Mouse (Mus musculus) ES-CJ7 (cell line): ENCODE data around the gene Trio.

Experiments used
- DNase-seq: peaks from one replicate; pipeline ENCODE4 v3.0.0; 2011; ENCODE audit warnings: low read depth, low spot score

Gene Trio

DNA sequence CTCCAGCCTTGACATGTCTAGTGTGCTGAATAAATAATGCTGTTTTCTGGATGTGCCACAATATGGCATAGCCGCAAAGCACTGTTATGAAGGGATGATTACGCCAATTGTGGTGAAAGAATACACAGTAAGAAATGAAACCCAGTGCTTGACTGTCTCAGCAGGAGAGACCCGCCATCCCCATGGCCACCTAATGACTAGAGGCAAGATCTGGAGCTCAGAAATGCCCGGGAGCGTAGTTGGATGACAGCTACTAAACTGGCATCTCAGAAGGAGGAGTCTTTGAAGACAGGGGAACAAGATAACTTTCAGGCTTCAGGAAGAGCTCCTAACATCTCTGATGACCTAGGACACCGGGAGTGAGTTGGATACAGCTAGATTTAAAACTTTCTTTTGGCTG, 12.0 kb upstream of the Trio start:
- DNase-seq, result no peak

DNA sequence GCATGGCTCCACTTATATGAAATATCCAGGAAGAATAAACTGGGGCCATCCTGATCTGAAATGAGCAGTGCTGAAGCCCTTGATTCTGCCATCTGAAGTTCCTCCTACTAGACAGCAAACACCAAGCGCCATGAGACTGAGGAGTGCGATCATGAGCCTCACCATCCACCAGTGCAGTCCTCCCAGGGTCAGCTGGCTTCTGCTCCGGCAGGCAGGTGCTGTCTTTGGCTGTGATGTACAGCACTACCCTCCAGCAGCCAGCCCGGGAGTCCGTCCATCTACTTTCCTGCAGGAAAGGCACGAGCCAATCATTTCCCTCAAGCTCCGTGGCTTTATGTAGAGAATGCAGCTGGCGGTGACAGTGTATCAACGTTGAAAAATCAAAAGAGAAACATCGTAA, 10.0 kb upstream of the Trio start:
- DNase-seq, result no peak

DNA sequence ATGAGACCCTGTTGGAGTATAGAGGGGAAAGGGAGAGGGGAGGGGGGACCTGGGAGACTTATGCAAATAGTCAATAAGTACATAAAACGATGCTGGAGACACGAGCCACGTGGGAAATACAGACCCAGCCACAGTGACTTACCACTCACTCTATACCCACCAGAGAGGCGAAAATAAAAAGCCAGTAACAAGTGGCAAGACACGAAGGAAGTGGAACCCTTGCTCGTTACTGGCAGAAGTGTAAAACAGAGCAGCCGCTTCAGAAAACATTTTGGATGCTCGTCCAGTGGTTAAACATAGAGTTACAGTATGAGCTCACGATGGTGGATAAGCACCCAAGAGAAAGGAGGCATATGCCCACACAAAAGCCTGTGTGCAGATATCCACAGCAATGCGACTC, 9.0 kb upstream of the Trio start:
- DNase-seq, result no peak

DNA sequence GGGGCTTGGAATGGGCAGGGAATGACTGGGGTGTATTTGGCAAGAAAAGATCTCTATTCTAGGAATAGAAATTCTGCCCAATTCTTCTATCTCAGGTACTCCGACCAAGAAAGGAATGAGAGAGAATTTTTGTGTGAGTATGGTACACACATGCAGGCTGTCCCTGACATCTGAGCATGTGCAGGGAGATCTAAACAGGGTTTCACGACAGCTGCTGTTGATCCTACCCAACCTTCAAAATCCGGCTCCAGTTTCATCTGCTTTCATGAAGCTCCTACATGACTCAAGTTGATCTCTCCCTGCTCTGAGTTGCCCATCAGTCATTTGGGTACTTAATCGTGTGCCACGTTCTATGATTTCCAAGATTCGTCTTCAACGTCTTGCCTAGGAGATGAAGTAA, 3.7 kb upstream of the Trio start:
- DNase-seq, result no peak

DNA sequence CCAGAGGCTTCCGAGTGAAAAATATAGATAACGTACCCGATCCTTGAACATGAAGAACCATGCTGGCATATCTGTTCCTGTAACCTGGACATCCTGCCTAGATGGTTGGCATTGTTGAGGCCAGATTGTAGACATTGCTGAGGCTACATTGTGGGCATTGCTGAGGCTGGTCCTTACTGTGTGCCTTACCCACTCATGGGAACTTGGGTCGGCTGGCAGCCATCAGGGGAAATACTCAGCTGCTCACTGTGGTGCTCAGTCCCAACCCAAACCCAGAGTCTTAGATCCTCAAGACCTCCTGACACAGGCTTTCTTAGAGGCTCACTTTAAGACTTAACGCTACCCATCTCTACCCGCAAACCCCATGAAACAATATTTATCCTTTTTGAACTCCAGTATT, 2.9 kb upstream of the Trio start:
- DNase-seq, result no peak

DNA sequence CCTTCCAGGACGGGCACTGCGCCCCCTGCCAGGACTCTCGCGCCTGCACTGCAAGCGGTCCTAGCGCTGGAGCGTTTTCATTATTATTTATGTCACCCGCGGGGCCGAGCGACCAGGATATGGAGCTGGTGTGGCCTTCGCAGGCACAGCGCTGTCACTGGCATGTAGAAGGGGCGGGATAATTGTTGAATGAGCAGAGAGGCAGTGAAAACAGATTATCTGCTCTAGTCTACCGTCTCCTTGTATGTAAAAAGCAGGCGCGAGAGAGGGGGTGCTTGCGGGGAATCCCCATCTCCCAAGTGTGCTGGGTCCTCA, 476 bp upstream of the Trio start:
- no peak for DNase-seq

DNA sequence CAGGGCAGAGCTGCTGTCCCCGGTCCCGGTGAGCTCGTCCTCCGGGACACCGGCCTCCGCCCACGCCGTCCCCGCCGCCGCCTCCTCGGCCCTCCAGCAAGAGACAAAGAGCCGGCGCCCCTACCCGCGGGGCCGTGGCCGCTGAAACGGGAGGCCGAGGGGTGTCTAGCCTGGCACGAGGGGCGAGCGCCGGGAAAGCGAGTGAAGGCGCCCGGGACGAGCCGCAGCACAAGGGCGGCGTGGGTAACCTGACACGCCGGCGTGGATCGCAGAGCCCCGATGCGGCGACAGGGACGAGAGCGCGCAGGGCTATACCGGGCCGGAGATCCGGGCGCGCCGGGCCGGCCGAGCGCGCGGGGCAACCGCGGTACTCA, 696 bp downstream of the Trio start:
- no peak for DNase-seq

DNA sequence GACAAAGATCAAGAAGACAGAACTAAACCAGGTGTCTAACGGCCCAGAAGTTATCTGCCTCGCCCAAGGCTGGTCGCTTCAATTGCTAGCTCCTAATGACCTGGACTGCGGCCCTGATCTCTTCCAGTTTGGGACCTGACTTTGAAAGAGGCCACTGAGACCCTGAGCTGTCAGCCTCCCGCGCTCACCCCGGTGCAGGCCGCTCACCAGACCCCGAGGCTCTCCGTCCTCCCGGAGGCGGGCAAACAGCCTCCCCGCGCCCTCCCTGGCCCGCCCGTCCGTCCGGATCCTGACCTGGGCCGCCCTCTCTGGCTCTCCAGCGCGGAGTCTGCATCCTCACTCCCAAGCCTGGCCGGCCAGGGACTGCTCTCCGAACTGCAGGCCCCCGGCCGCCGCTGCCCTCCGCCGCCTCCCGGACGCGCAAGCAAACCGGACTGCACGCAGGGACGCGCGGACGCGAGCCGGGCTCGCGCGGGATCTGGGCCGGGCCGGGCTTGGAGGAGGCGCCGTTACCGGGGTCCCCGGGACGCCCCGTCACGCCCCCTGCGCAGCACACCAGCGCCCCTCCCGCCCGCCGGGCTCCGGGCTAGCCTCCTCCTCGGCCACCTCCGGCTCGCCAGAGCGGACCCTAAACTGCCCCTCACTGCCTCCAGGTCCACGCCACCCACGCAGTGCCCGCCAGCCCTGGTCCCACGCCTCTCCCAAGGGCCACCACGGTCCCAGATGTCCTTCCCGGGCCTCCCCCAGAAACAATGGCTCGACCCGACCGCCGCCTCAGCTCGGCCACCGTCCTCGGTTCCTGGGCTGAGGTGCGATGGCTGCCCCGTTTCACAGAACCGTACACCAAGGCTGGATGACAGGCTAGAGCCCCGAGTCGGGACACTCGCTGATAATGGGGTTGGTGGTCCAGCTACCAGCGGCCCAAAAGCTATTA, 1.4 kb downstream of the Trio start:
- DNase-seq, result peak; percentile 5

DNA sequence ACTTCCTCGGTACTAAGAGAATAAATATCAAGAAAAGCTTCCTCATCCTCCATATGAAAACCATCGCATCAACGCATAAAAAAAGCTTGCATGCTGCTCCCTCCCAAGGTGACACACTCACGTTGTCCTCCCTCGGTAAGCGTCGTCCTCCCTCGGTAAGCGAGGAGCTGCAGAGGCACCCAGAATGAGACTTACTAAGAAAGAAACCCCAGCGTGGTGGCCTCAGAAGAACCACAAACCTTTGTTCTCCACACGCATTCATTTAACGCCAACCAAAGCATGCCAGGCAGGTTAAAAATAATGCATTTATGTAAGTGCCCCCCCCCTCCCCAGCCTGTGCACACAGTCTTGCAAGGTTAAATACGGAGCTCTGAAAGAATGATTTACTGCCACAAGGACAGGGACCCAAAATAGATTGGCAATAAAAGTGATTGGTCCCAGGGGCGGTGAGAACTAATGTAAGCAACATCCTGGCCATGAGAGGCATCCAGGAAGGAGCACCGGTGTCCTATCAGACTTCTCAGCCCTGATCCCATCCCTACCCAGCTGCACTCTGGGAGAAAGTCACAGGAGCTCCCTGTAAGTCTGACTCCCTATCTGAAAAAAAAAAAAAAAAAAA, 3.9 kb downstream of the Trio start:
- no peak for DNase-seq

DNA sequence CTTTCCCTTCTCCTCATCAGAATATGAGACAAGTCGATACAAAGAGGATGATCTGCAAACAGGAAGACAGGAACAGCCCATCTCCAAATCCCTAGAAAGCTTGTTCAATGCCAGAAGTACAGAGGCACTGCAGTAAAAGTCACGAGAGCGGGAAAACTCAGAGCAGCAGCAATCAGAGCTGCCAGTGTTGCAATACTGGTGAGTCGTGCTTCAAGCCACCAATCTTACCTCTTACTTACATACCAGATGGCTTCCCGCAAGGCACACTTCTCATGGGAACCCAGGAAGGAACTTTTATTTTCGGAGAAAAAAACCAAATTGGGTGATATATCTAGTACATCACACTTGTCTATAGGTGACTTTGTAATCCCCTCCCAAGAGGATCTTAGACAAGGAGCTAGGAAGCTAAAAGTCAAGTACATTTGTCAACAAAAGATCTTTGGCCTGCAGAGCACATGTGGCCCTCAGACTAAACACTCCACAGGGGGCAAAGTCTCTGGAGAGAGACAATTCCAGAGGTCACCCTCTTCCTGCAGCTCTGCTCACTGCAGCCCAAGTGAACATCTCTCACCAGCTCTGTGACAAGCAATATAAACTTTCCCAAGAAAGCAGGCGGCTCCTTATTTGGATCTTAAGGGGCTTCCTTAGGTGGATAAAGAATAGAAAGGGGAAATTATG, 6.1 kb downstream of the Trio start:
- DNase-seq, result no peak

DNA sequence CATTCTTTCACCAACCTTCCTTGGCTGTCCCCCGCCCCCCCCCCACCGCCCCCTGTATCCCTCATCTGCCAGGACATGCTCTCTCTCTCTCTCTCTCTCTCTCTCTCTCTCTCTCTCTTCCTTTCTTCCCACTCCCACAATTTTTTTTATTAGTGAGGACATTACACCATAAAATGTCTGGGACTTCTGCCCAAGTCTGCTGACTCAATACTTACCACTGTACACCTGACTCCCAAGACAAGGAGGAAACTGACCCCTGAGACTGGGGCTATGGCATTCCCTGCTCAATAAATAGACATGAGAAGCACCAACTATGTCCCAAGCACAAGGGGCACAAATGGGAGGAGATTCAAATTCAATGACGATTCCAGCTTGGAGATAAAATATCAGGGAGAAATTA, 18.1 kb downstream of the Trio start:
- no peak for DNase-seq

DNA sequence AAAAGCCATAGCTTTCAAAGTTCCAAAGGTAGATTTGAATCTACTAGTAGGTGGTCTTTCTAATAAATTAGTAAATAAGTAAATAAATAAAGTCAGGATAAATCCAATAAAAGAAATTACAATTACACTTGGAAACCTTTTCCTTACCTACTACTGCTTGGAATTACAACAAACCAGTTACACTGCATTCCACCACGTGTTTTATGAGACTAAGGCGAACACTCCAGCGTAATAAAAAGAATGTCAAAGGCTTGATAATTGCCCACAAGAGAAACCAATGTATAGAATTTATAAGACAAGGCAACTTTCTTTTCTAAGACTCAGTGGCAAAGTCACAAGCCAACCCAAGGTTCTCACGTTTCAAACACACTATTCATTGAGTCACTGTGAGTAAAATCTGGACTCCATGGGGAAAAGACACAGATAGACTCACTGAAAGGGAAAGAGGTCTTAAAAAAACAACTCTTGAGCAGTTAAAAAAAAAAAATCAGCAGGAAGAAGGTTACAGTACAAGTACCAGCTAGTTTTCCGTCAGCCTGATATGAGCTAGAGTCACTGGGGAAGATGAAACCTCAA, 21.4 kb downstream of the Trio start:
- no peak for DNase-seq

DNA sequence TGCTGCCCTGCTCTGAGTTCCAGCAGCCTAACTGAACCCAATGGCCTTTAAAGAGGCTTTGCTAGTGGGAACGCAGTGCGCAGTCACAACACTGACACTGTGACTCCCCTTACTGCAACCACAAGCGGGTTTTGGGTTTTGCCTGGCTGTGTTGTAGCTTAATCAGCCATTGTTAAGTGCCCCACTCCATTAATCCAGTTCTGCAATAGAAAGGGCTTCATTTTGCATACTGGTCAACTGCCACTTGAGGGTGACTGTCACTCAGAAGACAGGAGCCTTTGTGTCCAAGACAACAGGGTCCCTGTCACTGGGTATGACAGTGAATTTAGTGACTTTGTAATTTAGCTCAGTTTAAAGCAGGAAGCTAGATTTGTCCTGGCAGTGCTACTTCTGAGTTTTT, 23.1 kb downstream of the Trio start:
- DNase-seq, result no peak

DNA sequence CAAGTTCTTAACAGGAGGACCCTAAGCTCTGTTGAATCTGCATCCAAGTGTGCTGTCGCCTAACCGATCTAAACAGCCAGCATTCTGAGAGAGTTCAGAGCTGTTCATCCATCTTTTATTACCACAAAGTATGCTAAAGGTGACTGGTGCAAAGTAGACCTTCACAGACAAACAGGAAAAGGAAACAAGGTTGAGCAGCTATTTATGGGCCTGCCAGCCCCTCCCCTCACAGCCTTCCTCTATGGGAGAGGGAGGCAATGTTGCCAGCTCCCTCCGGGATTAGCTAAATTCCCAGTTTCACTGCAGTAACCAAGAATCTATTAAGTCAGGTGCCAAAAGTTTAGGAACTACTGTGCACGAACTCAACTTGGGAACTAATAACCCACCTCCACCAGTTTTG, 24.3 kb downstream of the Trio start:
- no peak for DNase-seq

DNA sequence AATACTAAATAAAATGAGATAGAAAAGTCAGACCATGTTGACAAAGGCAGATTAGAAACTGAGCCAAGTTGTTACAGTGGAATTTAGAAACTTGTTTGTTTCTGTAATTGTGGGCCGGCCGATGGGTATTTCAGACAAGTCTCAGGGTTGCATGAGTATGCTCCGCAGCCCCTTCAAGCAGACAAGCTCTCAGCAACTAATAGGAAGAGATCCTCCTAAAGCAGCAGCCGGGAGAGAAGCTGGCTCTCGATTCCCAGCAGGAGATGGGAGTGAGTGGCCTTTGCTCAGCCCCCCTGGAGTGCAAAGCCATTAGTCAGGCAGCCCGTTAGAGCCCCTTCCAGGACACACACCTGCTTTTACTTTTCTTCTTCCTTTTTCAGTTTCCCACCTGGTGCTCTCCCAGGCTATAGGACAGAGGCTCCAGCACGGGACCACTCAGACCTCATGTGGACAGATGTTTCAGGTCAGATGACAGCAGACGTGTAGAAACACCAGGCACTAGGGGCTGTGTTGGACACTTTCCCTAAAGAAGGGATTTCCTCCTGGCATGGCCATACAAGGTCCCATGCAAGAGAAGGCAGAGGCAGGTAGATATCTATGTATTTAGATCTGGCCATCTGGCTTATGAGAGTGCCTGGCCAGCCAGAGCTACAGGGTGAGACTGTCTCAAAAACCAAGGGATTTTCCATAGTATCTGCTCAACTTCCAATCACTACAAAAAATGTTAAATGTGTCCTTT, 26.9 kb downstream of the Trio start:
- DNase-seq, result peak; percentile 76

DNA sequence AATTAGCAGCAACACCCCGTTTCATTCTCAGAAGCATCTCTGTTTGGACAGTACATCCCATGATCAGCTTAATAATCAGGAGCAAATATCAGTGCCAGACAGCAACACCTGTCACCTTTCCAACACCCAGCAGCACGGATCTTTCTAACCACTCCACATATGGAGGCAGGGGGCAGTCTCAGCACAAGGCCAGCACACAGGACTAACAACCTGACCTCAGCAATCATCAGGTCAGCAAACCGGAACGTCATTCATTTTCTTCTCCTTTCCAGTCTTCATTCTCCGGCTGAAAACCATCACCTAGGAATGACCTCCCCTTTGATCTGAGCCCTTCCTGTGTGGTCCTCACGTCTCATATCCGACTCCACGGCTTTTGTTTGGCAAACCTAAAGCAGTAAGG, 27.7 kb downstream of the Trio start:
- peak; percentile 20 for DNase-seq

DNA sequence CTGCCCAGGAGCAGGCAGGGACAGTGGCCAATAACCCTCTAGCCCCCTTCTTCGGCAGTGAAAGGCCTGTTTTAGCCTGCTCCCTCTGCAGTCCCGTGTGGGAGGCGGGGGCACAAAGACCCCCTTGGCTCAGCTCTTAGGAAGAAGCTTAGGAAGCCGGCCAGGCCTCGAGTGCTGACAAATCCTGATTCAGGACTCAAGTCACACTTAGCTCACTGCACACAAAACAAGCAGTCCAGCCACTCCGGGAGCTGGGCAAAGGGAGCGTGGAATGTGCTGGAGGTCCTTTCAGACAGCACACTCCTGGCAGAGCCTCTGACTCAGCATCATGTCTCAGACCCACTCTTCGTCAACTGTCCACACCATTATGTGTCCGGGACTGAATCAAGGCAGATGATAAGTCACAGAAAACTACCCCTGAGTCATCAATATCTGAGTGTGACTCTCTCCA, 28.2 kb downstream of the Trio start:
- DNase-seq, result no peak

DNA sequence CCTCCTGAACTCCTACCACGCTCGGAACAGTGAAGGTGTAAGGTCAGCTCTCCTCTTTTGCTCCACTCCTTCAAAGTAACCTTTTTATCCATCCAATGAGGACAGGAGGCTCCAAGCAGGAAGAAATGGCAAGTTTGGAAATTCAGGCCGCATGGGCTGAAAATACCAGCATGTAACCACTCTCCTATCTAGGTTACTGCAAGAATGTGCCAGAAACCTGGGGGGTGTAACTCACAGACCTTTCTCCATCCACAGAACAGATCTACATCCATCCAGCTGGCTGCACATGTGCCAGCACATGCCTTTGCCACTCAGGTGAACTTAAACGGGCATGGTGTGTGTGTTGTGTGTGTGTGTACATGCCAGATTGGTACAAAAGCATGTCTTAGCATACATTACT, 28.9 kb downstream of the Trio start:
- no peak for DNase-seq

DNA sequence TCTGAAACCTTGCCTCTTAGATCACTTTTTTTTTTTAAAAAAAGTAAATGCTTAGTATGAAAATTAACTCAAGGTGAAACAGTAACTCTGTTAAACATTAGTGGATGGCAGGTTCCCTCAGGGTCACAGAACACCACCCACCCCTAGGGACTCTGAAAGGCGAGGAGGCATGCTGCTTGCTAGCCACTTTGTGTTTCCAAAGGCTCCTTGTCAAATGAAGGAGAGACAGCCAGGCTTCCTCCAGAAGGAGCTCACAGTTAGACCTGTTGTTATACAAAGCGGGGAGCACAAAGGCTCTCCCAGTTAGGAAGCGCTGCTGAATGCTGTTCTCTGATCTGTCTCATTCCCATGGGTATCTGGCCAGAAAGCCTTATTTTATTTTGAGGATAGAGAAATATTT, 30.2 kb downstream of the Trio start:
- peak; percentile 82 for DNase-seq

DNA sequence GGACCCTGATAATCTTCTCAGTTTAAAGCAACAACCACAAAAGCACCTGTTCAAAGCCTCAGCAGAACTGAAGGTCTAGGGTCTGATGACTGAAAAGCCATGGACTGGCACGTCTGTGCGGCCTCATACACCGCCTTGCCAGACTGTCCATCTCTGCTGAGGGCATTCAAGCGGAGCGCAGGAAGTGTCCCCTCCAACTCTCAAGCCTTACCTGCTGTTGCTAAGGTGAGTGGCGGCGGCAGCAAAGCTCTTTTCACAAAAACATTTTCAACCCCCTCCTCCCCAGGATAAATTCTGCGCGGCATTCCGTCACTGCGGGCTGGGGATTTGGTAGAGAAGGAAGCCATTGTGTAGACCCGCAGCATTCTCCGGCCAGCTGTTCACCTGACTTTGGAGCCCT, 30.8 kb downstream of the Trio start:
- no peak for DNase-seq

DNA sequence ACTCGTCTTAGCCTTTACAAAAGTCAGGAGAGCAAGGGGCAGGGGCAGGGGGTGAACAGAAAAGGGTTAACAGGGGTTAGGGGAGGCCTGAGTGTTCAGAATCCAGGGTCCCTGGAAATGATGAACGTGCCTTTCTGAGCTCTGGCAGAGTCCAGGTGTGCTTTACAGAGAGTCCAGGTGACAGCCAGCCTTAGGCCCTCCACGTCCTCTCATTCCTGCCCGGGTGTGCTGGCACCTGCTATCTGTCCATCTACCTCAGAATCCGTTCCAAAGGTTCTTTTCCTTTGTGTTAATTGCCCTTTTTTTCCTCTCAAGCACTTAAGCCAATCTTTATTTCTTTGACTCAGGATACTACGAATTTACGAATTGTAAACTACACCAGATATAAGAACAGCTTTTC, 32.1 kb downstream of the Trio start:
- DNase-seq, result no peak

DNA sequence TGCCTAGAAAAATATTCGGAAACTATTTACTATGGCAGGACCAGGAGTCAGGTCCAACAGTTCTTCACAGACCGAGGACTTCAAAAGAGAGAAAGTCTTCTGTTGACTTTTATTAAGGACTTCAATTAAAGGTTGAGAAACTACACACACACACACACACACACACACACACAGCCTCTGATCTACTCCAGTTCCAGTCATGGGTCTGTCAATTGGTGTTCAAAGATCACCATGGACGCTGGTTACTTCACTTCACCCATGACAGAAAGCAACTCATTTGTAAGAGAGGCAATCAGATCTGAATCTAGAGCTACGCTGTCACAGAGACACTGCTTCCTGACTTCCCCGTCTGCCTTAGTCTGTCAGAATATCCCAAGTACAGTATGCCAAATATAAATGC, 33.1 kb downstream of the Trio start:
- DNase-seq, result no peak
